ENCODE assay signal across 8 mouse cellular contexts in genomic region chr3:135211805-135212657, GRCm38 (mm10). TPM values are rescaled to one million over a fixed set of nuclear protein-coding genes. Genes with fewer than 3 reads are reported as not detected.
DNase-seq lines count a peak whose midpoint lies in the region; ATAC-seq lines count a peak whose summit lies in the region.

Gene Cenpe (plus strand): TSS chr3:135212537.

- 7% methylated on average over 29 of the region's 29 CpGs for WGBS in heart, embryonic 10.5 days
- WGBS in kidney, embryonic 15.5 days = 3% methylated on average over 29 of the region's 29 CpGs

- peak; percentile 92 to 93 for DNase-seq in B cell, adult 2 months
- DNase-seq in brain, adult 2 months (ENCODE audit: low read depth, low spot score) = peak; percentile 96
- DNase-seq in heart, embryonic 10.5 days (ENCODE audit: low spot score) = peak; percentile 97
- DNase-seq in liver = peak; percentile 95
- peak; percentile 93 to 97 for DNase-seq in spleen, postnatal 4 days (ENCODE audit: low spot score in 2 of 2)

- H3K4me2 ChIP-seq in kidney, embryonic 15.5 days = peak within 1 kb of the TSS; percentile 66

- peaks cover 20% of the 10 kb centered on the region for H3K36me3 ChIP-seq in heart, embryonic 10.5 days
- H3K36me3 ChIP-seq in kidney, embryonic 15.5 days = peaks cover 18% of the 10 kb centered on the region

- peak; percentile 92 for ATAC-seq in erythroblast, adult 5-6 weeks (replicated peaks; ENCODE audit: low FRiP score, poor library complexity, severe bottlenecking)
- ATAC-seq in kidney, embryonic 15.5 days (replicated peaks; ENCODE audit: low FRiP score) = peak; percentile 94
- peak; percentile 97 for ATAC-seq in monocyte, adult 5-6 weeks (replicated peaks; ENCODE audit: insufficient number of reproducible peaks, low FRiP score, low TSS enrichment, poor library complexity, severe bottlenecking)

- H3K9me3 ChIP-seq in heart, embryonic 10.5 days = no peaks in the 10 kb centered on the region
- H3K9me3 ChIP-seq in kidney, embryonic 15.5 days (replicated peaks) = no peaks in the 10 kb centered on the region

- peak within 1 kb of the TSS; percentile 86 for H3K9ac ChIP-seq in kidney, embryonic 15.5 days

- peak within 1 kb of the TSS; percentile 95 for H3K27ac ChIP-seq in heart, embryonic 10.5 days
- peak within 1 kb of the TSS; percentile 72 for H3K27ac ChIP-seq in kidney, embryonic 15.5 days

- H3K27me3 ChIP-seq in heart, embryonic 10.5 days (ENCODE audit: insufficient read depth, poor library complexity, severe bottlenecking) = no peaks in the 10 kb centered on the region
- H3K27me3 ChIP-seq in kidney, embryonic 15.5 days = no peaks in the 10 kb centered on the region

- peak within 1 kb of the TSS; percentile 97 for H3K4me3 ChIP-seq in heart, embryonic 10.5 days
- H3K4me3 ChIP-seq in kidney, embryonic 15.5 days (replicated peaks) = peak within 1 kb of the TSS; percentile 95

- peaks cover 17% of the 10 kb centered on the region for H3K4me1 ChIP-seq in heart, embryonic 10.5 days
- H3K4me1 ChIP-seq in kidney, embryonic 15.5 days = peaks cover 18% of the 10 kb centered on the region

RNA-seq across cellular contexts. Expression of gene Cenpe, which starts in this region (rescaled TPM):
- 147 and 153 TPM in 2 replicates for total RNA-seq in erythroblast, adult 5-6 weeks (2015; ENCODE audit: low replicate concordance)
- total RNA-seq in erythroblast, adult 5-6 weeks (2017; ENCODE audit: low replicate concordance) = 142 and 167 TPM in 2 replicates
- polyA plus RNA-seq in heart, embryonic 10.5 days (2016; fragmentation: Nextera tagmentation; extraction: Ambion mirVana) = 20.6 and 26.9 TPM in 2 replicates
- 30.8 and 31.3 TPM in 2 replicates for polyA plus RNA-seq in kidney, embryonic 15.5 days (2015; fragmentation: Nextera tagmentation; extraction: Ambion mirVana)
- 1.8 to 2.4 TPM (median 2.0 TPM) in 3 replicates for total RNA-seq in monocyte, adult 5-6 weeks (2017)

Comparison
In these comparisons a context has a peak if more than half of its experiments do, and no peak if none do; other contexts are left out.
1. Peak in every context shown above with its lines: DNase-seq, ATAC-seq, H3K4me3 ChIP-seq and H3K27ac ChIP-seq.
2. RNA of gene Cenpe (total RNA-seq): 142 to 167 TPM in erythroblast, adult 5-6 weeks; 1.8 to 2.4 TPM in monocyte, adult 5-6 weeks; every median in the first group is over 10 times any median in the second.